Mouse (Mus musculus): ENCODE data around the gene Car7. TPM values are rescaled to one million over a fixed set of nuclear protein-coding genes. Genes with fewer than 3 reads are reported as not detected.
"Not testable (repeated sequence)": the region's sequence is repeated elsewhere in the genome, so short reads cannot be mapped to it uniquely, and the experiment has no call there.

Car7 gene
- polyA plus RNA-seq, 1 experiment = 17.8 TPM

DNA sequence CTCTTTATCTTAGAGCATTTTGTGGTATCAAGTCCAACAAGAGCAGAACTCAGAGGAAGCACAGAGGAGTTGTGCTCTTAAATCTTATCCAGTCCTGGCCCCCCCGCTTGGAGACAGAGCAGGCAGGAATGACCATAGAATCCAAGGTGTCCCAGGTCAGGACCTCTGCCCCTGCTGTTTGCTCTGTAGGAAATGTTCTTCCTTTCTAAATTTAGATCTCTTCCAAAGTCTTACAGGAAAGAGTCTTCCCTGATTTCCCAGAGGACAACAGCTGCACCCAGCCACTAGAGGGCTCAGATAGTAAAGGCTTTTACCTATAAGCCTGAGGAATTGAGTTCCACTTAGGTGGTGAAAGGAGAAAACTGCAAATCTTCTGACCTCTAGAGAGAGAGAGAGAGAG, 35.1 kb downstream of the Car7 start:
- DNase-seq (ENCODE audit: low read depth) = no peak

DNA sequence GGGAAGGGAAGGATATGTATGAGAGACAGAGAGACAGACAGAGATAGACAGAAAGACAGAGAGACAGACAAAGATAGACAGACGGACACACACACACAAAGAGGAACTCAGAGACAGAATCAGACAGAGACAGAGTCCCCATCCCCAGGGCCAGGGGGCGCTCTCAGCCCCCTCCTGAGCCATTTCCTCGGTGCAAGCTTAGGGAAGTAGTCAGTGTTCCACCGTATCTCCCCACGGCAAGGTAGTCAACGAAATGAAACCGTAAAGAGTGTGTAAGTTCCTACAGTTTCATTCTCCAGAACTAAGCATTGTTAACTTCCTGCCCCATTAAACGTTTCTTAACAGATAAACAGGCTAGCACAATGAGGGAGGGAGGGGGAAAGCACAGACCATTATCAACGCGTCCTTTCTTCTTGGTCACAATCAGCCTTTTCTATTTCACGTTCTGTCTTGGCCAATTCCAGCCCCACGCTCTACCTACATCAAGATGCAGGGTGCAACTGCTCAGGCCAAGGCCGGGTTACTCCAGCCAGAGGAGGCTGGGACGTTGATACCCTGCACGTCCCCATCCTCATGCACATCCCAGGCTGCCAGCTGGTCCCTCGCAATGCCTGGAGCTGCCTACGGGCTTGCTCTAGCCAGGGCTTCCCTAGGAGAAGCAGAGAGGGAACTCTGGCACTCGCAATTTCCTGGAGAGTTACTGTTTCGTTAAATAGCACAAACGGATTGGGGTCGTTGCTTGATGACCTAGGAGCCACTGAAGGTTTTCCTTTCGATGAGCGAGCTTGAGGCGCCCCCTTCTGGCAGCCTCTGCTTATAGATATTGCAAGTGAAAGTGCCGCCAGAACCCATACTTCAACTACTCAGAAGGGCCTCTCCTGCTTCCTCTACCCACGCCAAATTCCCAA, 36.2 kb downstream of the Car7 start:
- DNase-seq (ENCODE audit: low read depth) = no peak

DNA sequence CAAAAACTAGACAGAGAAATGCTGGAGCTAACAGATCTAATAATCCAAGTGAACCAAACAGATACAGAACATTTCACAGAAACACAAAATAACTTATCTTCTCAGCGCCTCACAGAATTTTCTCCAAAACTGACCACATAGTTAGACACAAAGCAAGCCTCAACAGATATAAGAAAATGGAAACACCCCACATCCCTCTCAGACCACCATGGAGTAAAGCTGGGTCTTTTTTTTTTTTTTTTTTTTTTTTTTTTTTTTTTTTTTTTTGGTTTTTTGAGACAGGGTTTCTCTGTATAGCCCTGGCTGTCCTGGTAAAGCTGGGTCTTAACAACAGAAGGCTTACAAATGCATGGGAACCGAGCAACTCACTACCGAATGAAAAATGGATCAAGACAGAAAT, 42.3 kb downstream of the Car7 start:
- DNase-seq (ENCODE audit: low read depth) = no peak

DNA sequence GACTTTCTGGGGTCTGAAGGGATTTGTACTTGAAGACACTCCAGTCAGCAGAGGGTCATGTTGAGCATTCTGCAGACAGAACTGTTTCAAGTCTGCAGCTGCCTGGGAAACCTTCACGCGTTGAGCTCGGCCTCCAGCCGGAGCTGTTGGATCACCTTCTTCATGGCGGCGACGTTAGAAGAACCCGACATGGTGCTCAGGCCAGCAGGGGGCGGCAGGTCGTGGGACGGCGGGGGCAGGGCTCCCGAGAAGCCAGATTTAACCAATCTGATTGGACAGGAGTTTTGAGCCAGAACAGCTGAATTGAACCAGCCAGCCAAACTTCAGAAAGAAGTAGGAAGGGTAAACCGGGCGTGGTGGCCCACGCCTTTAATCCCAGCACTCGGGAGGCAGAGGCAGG, 43.1 kb downstream of the Car7 start:
- not testable (repeated sequence) for DNase-seq (ENCODE audit: low read depth)

DNA sequence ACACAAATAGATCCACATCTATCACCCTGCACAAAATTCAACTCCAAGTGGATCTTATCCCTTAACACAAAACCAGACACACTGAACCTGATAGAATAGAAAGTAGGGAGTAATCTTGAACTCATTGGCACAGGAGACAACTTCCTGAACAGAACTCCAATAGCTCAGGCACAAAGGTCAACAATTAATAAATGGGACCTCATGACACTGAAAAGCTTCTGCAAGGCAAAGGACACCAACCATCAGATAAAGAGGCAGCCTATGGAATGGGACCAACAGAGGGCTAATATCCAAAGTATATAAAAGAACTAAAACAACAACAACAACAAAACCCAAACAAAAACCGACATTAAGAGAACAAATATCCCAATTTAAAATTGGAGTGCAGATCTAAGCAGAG, 50.0 kb downstream of the Car7 start:
- DNase-seq (ENCODE audit: low read depth) = no peak

DNA sequence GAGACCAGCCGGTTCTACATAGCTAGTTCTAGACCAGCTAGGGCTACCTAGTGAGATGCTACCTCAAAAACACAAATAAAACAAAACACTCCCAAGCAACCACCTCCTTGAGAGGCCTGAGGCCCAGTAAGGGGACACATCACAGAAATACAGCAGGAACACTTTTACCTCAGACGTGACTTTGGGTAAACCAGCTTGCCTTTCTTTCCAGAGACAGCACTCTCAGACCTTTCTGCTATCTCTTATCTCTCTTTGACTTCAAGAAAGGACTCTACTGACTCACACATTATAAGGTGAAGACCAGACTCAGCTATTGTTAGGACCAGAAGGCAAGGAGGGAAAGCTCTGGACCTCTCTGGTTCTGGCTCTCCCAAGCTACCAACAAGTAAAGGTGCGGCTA, 55.8 kb downstream of the Car7 start:
- no peak for DNase-seq (ENCODE audit: low read depth)

DNA sequence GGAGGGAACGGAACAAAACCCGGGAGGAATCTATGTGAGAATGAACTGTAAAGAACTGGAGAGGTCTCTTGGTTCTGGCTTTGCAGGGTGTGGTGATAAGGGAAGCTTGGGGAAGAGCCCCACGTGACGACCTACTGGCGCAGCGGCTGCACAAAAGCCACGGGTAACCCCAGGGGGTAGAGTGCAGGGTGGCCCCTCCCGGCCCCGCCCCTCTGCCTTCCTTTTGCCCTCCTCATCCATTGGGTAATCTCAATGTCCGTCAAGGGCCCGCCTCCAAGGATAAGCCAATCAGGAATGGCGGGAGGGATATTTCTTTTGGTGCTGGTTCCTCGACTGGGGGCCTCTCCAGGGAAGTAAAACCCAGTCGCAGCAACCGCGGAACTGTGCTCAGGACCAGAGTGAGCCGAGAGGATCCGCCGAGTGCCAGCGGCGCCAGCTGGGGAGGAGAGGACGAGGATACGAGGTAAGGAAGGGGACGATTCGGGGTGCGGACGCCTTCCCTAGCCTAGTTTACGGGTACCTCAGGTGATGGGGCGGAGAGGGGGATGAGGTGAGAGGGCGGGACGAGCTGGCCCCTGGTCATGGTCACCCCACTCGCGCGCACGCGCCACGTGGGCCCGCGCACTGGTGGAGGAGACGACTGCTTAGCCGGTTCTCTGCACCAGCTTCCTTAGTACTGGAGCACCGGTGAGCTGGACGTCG, 56.8 kb downstream of the Car7 start, which contains the start of gene Pdp2:
TSS of gene Pdp2 (plus strand) at position 319 of the 702 bp plus-strand sequence.
- DNase-seq (ENCODE audit: low read depth) = peak; percentile 70

DNA sequence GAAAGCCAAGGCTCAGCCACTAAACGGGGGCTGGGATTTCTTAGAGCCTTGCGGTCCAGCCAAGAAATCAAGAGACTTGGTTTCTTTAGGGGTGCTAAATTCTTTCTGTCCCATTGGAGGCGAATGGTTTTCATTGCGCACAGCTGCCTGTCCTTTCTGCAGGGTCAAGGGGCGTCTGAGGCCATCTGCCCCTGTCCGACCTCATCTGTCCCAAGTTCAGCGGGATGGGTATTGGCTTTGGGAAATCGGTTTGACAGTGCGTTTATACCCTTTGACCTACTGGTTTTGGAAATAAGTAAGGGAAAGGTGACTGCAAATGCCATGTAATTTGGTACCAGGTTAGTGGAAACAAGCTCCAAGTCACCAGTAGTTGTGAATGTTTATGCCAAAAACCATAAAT, 57.4 kb downstream of the Car7 start:
- DNase-seq (ENCODE audit: low read depth) = no peak

DNA sequence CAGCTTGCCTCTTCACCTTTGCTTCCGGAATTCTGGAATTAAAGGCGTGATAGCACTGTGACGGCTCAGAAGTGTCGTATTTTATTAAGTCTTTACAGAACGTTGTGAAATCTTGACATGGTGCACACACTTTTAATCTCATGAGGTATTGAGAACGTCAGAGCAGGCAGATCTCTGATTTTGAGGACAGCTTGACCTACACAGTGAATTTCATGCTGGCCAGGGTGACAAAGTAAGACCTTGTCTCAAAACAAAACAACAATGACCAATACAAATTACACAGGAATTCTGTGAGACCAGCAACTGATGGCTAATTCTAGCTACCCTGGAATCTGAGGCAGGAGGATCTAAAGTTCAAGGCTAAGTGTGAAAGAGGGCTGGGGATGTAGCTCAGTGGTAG, 58.1 kb downstream of the Car7 start:
- no peak for DNase-seq (ENCODE audit: low read depth)

DNA sequence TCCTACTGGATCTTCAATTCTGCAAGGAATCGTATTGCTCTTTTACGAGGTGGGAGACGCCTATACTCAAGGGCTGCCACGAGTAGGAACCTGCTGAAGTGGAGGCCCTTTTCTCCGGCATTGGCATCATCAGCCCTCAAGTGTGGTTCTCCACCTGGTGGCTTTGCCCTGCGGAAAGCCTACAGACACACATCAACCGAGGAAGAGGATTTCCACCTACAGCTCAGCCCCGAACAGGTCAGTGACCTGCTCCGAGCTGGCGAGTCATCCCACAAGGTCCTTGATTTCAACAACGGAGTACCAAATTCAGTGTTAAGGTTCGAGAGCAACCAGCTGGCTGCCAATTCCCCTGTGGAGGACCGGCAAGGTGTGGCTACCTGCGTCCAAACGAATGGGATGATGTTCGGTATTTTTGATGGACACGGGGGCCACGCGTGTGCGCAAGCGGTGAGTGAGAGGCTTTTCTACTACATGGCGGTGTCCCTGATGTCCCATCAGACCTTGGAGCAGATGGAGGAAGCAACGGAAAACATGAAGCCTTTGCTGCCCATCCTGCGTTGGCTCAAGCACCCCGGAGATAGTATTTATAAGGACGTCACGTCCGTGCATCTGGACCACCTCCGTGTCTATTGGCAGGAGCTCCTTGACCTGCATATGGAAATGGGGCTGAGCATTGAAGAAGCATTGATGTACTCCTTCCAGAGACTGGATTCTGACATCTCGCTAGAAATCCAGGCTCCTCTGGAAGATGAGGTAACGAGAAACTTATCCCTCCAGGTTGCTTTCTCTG, 59.2 kb downstream of the Car7 start:
- no peak for DNase-seq (ENCODE audit: low read depth)

DNA sequence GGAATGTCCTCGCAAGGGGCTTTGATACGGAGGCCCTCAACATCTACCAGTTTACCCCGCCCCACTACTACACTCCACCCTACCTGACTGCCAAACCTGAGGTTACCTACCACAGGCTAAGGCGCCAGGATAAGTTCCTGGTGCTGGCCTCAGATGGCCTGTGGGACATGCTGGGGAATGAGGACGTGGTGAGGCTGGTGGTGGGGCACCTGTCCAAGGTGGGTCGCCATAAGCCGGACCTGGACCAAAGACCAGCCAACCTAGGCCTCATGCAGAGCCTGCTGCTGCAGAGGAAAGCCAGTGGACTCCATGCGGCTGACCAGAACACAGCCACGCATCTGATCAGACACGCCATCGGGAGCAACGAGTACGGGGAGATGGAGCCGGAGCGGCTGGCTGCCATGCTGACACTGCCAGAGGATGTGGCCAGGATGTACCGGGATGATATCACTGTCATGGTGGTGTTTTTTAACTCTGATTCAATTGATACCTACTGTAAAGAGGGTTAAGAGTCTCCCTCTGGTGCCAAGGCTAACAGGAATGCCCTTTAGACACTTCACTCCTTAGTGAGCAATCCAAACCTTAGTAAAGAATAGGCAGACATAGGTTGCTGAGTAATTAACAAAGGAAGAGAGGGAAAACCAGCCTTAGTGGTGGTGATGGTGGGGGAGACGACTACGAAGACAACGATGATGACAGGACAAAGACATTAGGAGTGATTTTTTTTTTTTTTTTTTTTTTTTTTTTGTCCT, 60.3 kb downstream of the Car7 start:
- DNase-seq (ENCODE audit: low read depth) = no peak

DNA sequence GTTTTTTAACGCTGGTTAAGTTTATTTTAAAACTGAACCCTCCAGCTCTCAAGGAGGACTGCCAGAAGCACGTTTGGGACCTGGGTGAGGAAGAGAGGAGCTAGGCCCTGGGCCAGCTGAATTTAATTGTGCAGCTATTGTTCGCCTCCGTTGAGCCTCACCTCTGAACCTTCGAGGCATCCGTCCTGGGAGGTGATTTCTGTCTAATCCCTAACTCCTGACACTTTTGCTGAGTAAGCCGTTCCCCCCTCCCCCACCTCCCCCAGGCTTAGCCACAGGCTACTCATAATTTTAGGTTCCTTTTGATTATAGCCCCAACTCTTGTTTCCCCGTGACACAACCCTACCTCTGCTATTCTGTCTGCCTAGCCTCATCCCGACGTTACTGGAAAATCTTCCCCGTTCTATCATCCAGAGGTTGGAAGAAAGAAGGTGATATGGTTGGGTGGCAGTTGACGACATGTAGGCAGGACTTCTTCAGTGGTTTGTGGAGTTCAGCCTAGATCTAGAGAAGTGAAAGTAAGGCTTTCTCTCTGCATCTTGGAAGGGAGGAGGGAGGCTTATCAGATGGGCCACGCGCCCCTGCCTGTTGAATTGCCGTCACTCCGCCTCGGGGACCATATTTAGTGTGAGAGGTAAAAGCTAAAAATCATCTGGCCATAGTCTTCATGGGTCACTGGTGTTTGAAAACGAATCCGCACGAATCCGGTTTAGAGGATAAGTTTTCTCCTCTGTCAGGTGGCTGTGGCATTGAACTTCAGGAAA, 61.5 kb downstream of the Car7 start:
- DNase-seq (ENCODE audit: low read depth) = no peak

DNA sequence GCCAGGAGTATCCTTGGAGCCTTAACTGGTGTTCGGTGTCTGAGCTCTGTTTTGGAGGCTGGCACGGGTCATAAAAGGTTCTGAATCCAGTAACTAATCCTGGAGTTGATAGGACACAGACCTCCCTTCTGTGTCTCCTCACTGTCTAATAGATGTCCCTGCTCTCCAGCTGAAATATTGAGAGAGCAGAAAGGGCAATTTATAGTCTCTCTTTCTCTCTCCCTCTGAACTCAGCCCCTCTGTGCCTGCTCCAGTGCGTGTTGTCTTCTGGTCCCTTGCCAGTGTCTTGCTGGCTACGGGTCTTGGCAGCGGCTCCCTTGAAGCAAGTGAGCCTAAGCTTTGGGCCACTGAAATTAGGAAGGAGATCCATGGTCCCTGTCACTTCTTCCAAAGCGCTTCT, 63.2 kb downstream of the Car7 start:
- DNase-seq (ENCODE audit: low read depth) = no peak

DNA sequence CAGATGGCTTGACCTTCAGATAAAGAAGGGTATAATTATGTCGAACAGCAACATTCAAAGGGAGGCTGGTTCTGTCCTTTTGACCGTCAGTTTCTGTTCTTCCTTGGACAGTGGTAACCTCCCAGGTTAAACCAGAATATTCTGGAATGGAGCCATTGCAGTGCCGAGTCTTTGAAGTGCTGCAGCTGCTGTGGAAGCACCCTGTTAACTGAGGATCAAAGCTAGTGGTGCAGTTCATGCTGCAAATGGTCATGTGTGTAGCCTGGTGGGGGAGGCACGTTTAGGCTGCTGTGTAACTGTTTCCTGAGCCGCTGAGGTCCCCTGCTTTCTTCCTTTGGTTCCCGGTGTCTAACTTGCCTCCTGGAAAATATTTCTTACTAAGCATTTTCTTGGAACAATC, 64.0 kb downstream of the Car7 start:
- no peak for DNase-seq (ENCODE audit: low read depth)

Other genes with a start within 250 kb of the Car7 start
- 1.5 and 2.5 TPM in 2 replicates for gene Cmtm2a, start 241.5 kb upstream of the Car7 start, polyA plus RNA-seq (2012; rRNA removed)
- 0.29 TPM in 1 of 2 replicates, not detected in the other for gene Gm45711, start 224.6 kb upstream of the Car7 start, polyA plus RNA-seq (2012; rRNA removed)
- gene Cmtm1, start 224.5 kb upstream of the Car7 start, polyA plus RNA-seq (2012; rRNA removed) = 0.11 TPM in 1 of 2 replicates, not detected in the other
- not detected in 2 replicates for gene Gm11020, start 213.1 kb upstream of the Car7 start, polyA plus RNA-seq (2012; rRNA removed)
- gene Cmtm2b, start 212.5 kb upstream of the Car7 start, polyA plus RNA-seq (2012; rRNA removed) = 1.0 and 2.9 TPM in 2 replicates
- 60.8 and 67.8 TPM in 2 replicates for gene Cmtm3, start 195.3 kb upstream of the Car7 start, polyA plus RNA-seq (2012; rRNA removed)
- 25.5 and 33.2 TPM in 2 replicates for gene Cmtm4, start 138.9 kb upstream of the Car7 start, polyA plus RNA-seq (2012; rRNA removed)
- 26.2 and 29.2 TPM in 2 replicates for gene Dync1li2, start 91.6 kb upstream of the Car7 start, polyA plus RNA-seq (2012; rRNA removed)
- 0.15 and 0.26 TPM in 2 replicates for gene Terb1, start 24.8 kb upstream of the Car7 start, polyA plus RNA-seq (2012; rRNA removed)
- 20.5 and 23.2 TPM in 2 replicates for gene Nae1, start 52 bp upstream of the Car7 start, polyA plus RNA-seq (2012; rRNA removed)
- gene Pdp2, start 56.8 kb downstream of the Car7 start, polyA plus RNA-seq (2012; rRNA removed) = 7.6 and 8.6 TPM in 2 replicates
- 100 and 203 TPM in 2 replicates for gene Cdh16, start 89.7 kb downstream of the Car7 start, polyA plus RNA-seq (2012; rRNA removed)
- 9.4 and 16.2 TPM in 2 replicates for gene Rrad, start 96.6 kb downstream of the Car7 start, polyA plus RNA-seq (2012; rRNA removed)
- gene Ciao2b, start 107.3 kb downstream of the Car7 start, polyA plus RNA-seq (2012; rRNA removed) = 32.9 and 38.5 TPM in 2 replicates
- gene Ces2a, start 199.3 kb downstream of the Car7 start, polyA plus RNA-seq (2012; rRNA removed) = 0.38 and 1.1 TPM in 2 replicates

Measured in gonadal fat pad, adult 2 months (tissue).